ENCODE assay signal across 19 mouse cellular contexts in genomic region chr5:77292803-77293522, GRCm38 (mm10). TPM values are rescaled to one million over a fixed set of nuclear protein-coding genes. Genes with fewer than 3 reads are reported as not detected.
DNase-seq lines count a peak whose midpoint lies in the region; ATAC-seq and TF ChIP-seq lines count a peak whose summit lies in the region.
"Had no signal": no experiment of that assay in that cellular context is flagged by ENCODE, and none has a peak within 500 bp of the region (broad histone marks: within the 10 kb centered on the region; RNA-seq: fewer than 3 reads in every experiment).

No protein-coding gene starts in this region.

- TF ChIP-seq RAD21 in MEL (IDR thresholded peaks at IDR 0.05; ENCODE audit: low read depth, low read length): no peak

- no peaks in the 10 kb centered on the region for H3K79me2 ChIP-seq in MEL (ENCODE audit: control insufficient read depth, insufficient read depth, low read length, poor library complexity)

- H3K27ac ChIP-seq in lung, postnatal 0 days (ENCODE audit: low read length): no peak overlapping the region
- H3K27ac ChIP-seq in MEL (ENCODE audit: control insufficient read depth, low read depth, low read length): no peak overlapping the region
- 0 out of 2 replicates have a peak overlapping the region, but pooled peaks have one; percentile 15 for H3K27ac ChIP-seq in small intestine, adult 2 months (ENCODE audit: insufficient read depth, low read depth, low read length)
- H3K27ac ChIP-seq: embryonic facial prominence, embryonic 13.5 days; hindbrain, embryonic 14.5 days; intestine, embryonic 15.5 days; kidney, embryonic 15.5 days; liver, embryonic 13.5 days had no signal

- H3K9me3 ChIP-seq in lung, postnatal 0 days (ENCODE audit: low read length): no peaks in the 10 kb centered on the region
- H3K9me3 ChIP-seq in MEL (replicated peaks; ENCODE audit: insufficient read depth, low read length): no peaks in the 10 kb centered on the region
- H3K9me3 ChIP-seq: embryonic facial prominence, embryonic 13.5 days; intestine, embryonic 15.5 days; kidney, embryonic 15.5 days; liver, embryonic 13.5 days; megakaryocyte, embryonic 14.5 days had no signal

- H3K27me3 ChIP-seq in lung, postnatal 0 days (replicated peaks; ENCODE audit: insufficient read depth, low read length): no peaks in the 10 kb centered on the region
- H3K27me3 ChIP-seq in MEL (ENCODE audit: control insufficient read depth in 1 of 2, insufficient read depth in 2 of 2, low read length in 2 of 2): no peaks in the 10 kb centered on the region
- no peaks in the 10 kb centered on the region for H3K27me3 ChIP-seq in small intestine, adult 2 months (ENCODE audit: control insufficient read depth, insufficient read depth, low read length)
- H3K27me3 ChIP-seq: embryonic facial prominence, embryonic 13.5 days; intestine, embryonic 15.5 days; kidney, embryonic 15.5 days; liver, embryonic 13.5 days; megakaryocyte, embryonic 14.5 days had no signal

- peak; percentile 38 for DNase-seq in lung, postnatal 0 days (ENCODE audit: low spot score)
- DNase-seq in lung, postnatal 14 days: no peak
- peak; percentile 82 for DNase-seq in MEL (ENCODE audit: low read depth, low spot score)
- DNase-seq in yolk sac, embryonic 10.5 days (ENCODE audit: low spot score): no peak
- DNase-seq in adrenal gland, adult 18-20 months (ENCODE audit: low spot score in 2 of 2): no peak
- DNase-seq: adrenal gland, postnatal 10 days; cerebellum, adult 2 months; heart, postnatal 14 days; liver, embryonic 13.5 days; thymus, postnatal 36 days had no signal

- no peak for TF ChIP-seq EP300 in lung, postnatal 0 days (IDR thresholded peaks at IDR 0.05)
- TF ChIP-seq EP300 in MEL (IDR thresholded peaks at IDR 0.05; ENCODE audit: low read depth in 1 of 2, low read length in 2 of 2): peak in 1 of 2 experiments; percentile 55; a peak in 2 of 4 replicates

- TF ChIP-seq POLR2A in MEL (IDR thresholded peaks at IDR 0.05; ENCODE audit: control insufficient read depth in 1 of 2, insufficient read depth in 1 of 2, low read depth in 1 of 2, low read length in 2 of 2, poor library complexity in 1 of 2): no peak
- TF ChIP-seq POLR2A in small intestine, adult 2 months (IDR thresholded peaks at IDR 0.05; ENCODE audit: low read depth, low read length): no peak

- TF ChIP-seq CTCF in lung, postnatal 0 days (IDR thresholded peaks at IDR 0.05): no peak
- no peak for TF ChIP-seq CTCF in MEL (IDR thresholded peaks at IDR 0.05 in 2 of 3, conservative IDR thresholded peaks at IDR 0.05 in 1 of 3; ENCODE audit: control insufficient read depth in 1 of 3, insufficient read depth in 1 of 3, low read depth in 2 of 3, low read length in 3 of 3, poor library complexity in 1 of 3, severe bottlenecking in 1 of 3)
- no peak for TF ChIP-seq CTCF in small intestine, adult 2 months (IDR thresholded peaks at IDR 0.05; ENCODE audit: extremely low read depth, insufficient read length, insufficient replicate concordance, low read depth, low read length)

- no peak for ATAC-seq in lung, postnatal 0 days
- peak; percentile 98 for ATAC-seq in granulocyte monocyte progenitor cell, adult 5-6 weeks (replicated peaks; ENCODE audit: poor library complexity, severe bottlenecking)
- ATAC-seq: forebrain, embryonic 16.5 days; intestine, embryonic 15.5 days; midbrain, embryonic 16.5 days had no signal

- peaks cover 9% of the 10 kb centered on the region; the same call in 1 of the 2 replicates for H3K36me3 ChIP-seq in lung, postnatal 0 days (ENCODE audit: insufficient read depth, low read length)
- H3K36me3 ChIP-seq in MEL (ENCODE audit: control insufficient read depth in 1 of 2, insufficient read depth in 2 of 2, low read length in 2 of 2): peaks cover 10 to 32% of the 10 kb centered on the region in 2 experiments
- H3K36me3 ChIP-seq in small intestine, adult 2 months (ENCODE audit: control insufficient read depth, insufficient read depth, low read length): peaks cover 45% of the 10 kb centered on the region

- no peak overlapping the region for H3K4me2 ChIP-seq in lung, postnatal 0 days (replicated peaks; ENCODE audit: low read depth, low read length)
- H3K4me2 ChIP-seq: embryonic facial prominence, embryonic 13.5 days; hindbrain, embryonic 14.5 days; intestine, embryonic 15.5 days; kidney, embryonic 15.5 days; liver, embryonic 13.5 days had no signal

- no peaks in the 10 kb centered on the region for H3K4me1 ChIP-seq in lung, postnatal 0 days (ENCODE audit: insufficient read depth, low read depth, low read length)
- H3K4me1 ChIP-seq in MEL (ENCODE audit: control insufficient read depth in 1 of 2, insufficient read depth in 2 of 2, low read length in 2 of 2): peaks cover 2 to 8% of the 10 kb centered on the region in 2 experiments; a peak in 3 of 4 replicates
- H3K4me1 ChIP-seq in small intestine, adult 2 months (ENCODE audit: control insufficient read depth, insufficient read depth, insufficient read length, low read length): no peaks in the 10 kb centered on the region; the same call in 1 of the 2 replicates
- H3K4me1 ChIP-seq: embryonic facial prominence, embryonic 13.5 days; intestine, embryonic 15.5 days; kidney, embryonic 15.5 days; liver, embryonic 13.5 days had no signal

- 83% methylated on average over 7 of the region's 7 CpGs for WGBS in lung, postnatal 0 days
- 85% methylated on average over 7 of the region's 7 CpGs for WGBS in small intestine, adult 2 months

- no peak overlapping the region for H3K9ac ChIP-seq in lung, postnatal 0 days (replicated peaks; ENCODE audit: low read depth)
- no peak overlapping the region for H3K9ac ChIP-seq in MEL (ENCODE audit: control insufficient read depth, low read depth, low read length, poor library complexity, severe bottlenecking)
- H3K9ac ChIP-seq: embryonic facial prominence, embryonic 13.5 days; hindbrain, embryonic 14.5 days; intestine, embryonic 15.5 days; kidney, embryonic 15.5 days; liver, embryonic 13.5 days had no signal

- no peak overlapping the region for H3K4me3 ChIP-seq in lung, postnatal 0 days (ENCODE audit: low read depth, low read length)
- no peak overlapping the region for H3K4me3 ChIP-seq in MEL (ENCODE audit: control insufficient read depth in 1 of 2, insufficient read depth in 1 of 2, low read depth in 2 of 2, low read length in 2 of 2)
- no peak overlapping the region for H3K4me3 ChIP-seq in small intestine, adult 2 months (ENCODE audit: low read depth, low read length)
- H3K4me3 ChIP-seq: embryonic facial prominence, embryonic 13.5 days; intestine, embryonic 15.5 days; kidney, embryonic 15.5 days; liver, embryonic 13.5 days; megakaryocyte, embryonic 14.5 days had no signal

TF ChIP-seq in MEL, 35 proteins besides CTCF, POLR2A, EP300 and RAD21:
- no peak for TF ChIP-seq JUND (IDR thresholded peaks at IDR 0.05; ENCODE audit: low read depth, low read length)
- no peak for TF ChIP-seq MXI1 (IDR thresholded peaks at IDR 0.05; ENCODE audit: low read depth, low read length)
- TF ChIP-seq MYC (IDR thresholded peaks at IDR 0.05; ENCODE audit: low read depth, low read length): 0 out of 2 replicates have a peak, but pooled peaks have one; percentile 57
- TF ChIP-seq CHD2 (IDR thresholded peaks at IDR 0.05; ENCODE audit: low read length): no peak
- no peak for TF ChIP-seq ZNF384 (IDR thresholded peaks at IDR 0.05; ENCODE audit: low read depth, low read length)
- no peak for TF ChIP-seq MYB (IDR thresholded peaks at IDR 0.05; ENCODE audit: low read depth, low read length)
- TF ChIP-seq SIN3A (IDR thresholded peaks at IDR 0.05; ENCODE audit: low read length): peak; percentile 49; the same call in 1 of the 2 replicates
- TF ChIP-seq ELF1 (IDR thresholded peaks at IDR 0.05; ENCODE audit: low read depth, low read length): 0 out of 2 replicates have a peak, but pooled peaks have one; percentile 36
- no peak for TF ChIP-seq USF1 (IDR thresholded peaks at IDR 0.05; ENCODE audit: low read depth, low read length)
- TF ChIP-seq MAX (IDR thresholded peaks at IDR 0.05; ENCODE audit: low read length): 0 out of 2 replicates have a peak, but pooled peaks have one; percentile 25
- no peak for TF ChIP-seq ZKSCAN1 (IDR thresholded peaks at IDR 0.05; ENCODE audit: low read depth, low read length)
TF ChIP-seq in MEL: peak in this region for 4.

RNA-seq across cellular contexts. Expression of gene Noa1, which starts 16.9 kb away (rescaled TPM):
- polyA plus RNA-seq in lung, postnatal 0 days (2015; fragmentation: Nextera tagmentation; extraction: Ambion mirVana): 11.6 and 13.6 TPM in 2 replicates
- total RNA-seq in MEL (2012; rRNA removed): 42.4 and 52.4 TPM in 2 replicates
- 100 to 1,000 TPM in 1 of 2 experiments, 10 to 100 TPM in 1; 96.2 to 265 TPM for polyA plus RNA-seq in MEL (2012; ENCODE audit: insufficient read depth in 1 of 2, insufficient read length in 2 of 2, low read depth in 1 of 2, low replicate concordance in 2 of 2, missing spikeins in 1 of 2)
- 46.2 and 54.2 TPM in 2 replicates for total RNA-seq in granulocyte monocyte progenitor cell, adult 5-6 weeks (2014; fragmentation: Nextera tagmentation)
- total RNA-seq in granulocyte monocyte progenitor cell, adult 5-6 weeks (2017): 8.8 and 16.5 TPM in 2 replicates
- 9.6 and 10.9 TPM in 2 replicates for polyA plus RNA-seq in small intestine, adult 2 months (2012; rRNA removed)
- 10 to 100 TPM; 22.5 to 25.9 TPM for total RNA-seq in adrenal gland, adult 18-20 months (2021)

RNA-seq across cellular contexts. Expression of gene Polr2b, which starts 17.0 kb away (rescaled TPM):
- 23.6 and 26.2 TPM in 2 replicates for polyA plus RNA-seq in lung, postnatal 0 days (2015; fragmentation: Nextera tagmentation; extraction: Ambion mirVana)
- total RNA-seq in MEL (2012; rRNA removed): 178 and 213 TPM in 2 replicates
- 10 to 100 TPM; 58.3 to 91.4 TPM for polyA plus RNA-seq in MEL (2012; ENCODE audit: insufficient read depth in 1 of 2, insufficient read length in 2 of 2, low read depth in 1 of 2, low replicate concordance in 2 of 2, missing spikeins in 1 of 2)
- total RNA-seq in granulocyte monocyte progenitor cell, adult 5-6 weeks (2014; fragmentation: Nextera tagmentation): 61.4 and 71.7 TPM in 2 replicates
- 136 and 140 TPM in 2 replicates for total RNA-seq in granulocyte monocyte progenitor cell, adult 5-6 weeks (2017)
- polyA plus RNA-seq in small intestine, adult 2 months (2012; rRNA removed): 1.5 and 7.6 TPM in 2 replicates
- 10 to 100 TPM; 37.2 to 88.7 TPM for total RNA-seq in adrenal gland, adult 18-20 months (2021)

RNA-seq across cellular contexts. Expression of gene Rest, which starts 27.7 kb away (rescaled TPM):
- polyA plus RNA-seq in lung, postnatal 0 days (2015; fragmentation: Nextera tagmentation; extraction: Ambion mirVana): 20.4 and 23.5 TPM in 2 replicates
- 19.3 and 21.0 TPM in 2 replicates for total RNA-seq in MEL (2012; rRNA removed)
- polyA plus RNA-seq in MEL (2012; ENCODE audit: insufficient read depth in 1 of 2, insufficient read length in 2 of 2, low read depth in 1 of 2, low replicate concordance in 2 of 2, missing spikeins in 1 of 2): 10 to 100 TPM in 1 of 2 experiments, 1 to 10 TPM in 1; 7.4 to 20.6 TPM
- total RNA-seq in granulocyte monocyte progenitor cell, adult 5-6 weeks (2014; fragmentation: Nextera tagmentation): 21.4 and 29.5 TPM in 2 replicates
- total RNA-seq in granulocyte monocyte progenitor cell, adult 5-6 weeks (2017): 46.3 and 49.3 TPM in 2 replicates
- polyA plus RNA-seq in small intestine, adult 2 months (2012; rRNA removed): 1.3 and 2.5 TPM in 2 replicates
- total RNA-seq in adrenal gland, adult 18-20 months (2021): 10 to 100 TPM; 19.5 to 21.6 TPM

Comparison
In these comparisons a context has a peak if more than half of its experiments do, and no peak if none do; other contexts are left out.
1. DNase-seq: peak in lung, postnatal 0 days (single experiment) and MEL (single experiment); none in lung, postnatal 14 days (single experiment), yolk sac, embryonic 10.5 days (single experiment) and adrenal gland, adult 18-20 months (0 of 2).